Mouse (Mus musculus) ES-Bruce4 (cell line): ENCODE measurements around the gene Runx2. TPM values are rescaled to one million over a fixed set of nuclear protein-coding genes. Genes with fewer than 3 reads are reported as not detected.

Experiments
- H3K27ac ChIP-seq: 2 replicates; pipeline ENCODE4 v1.5.1; 2012; ENCODE audit warnings: low read length, inconsistent platforms; ENCODE audit not compliant: insufficient read depth
- H3K27me3 ChIP-seq: 2 replicates; pipeline ENCODE4 v1.6.1; 2012; ENCODE audit warnings: mild to moderate bottlenecking, low read length, inconsistent platforms; ENCODE audit not compliant: control insufficient read depth, poor library complexity, insufficient read depth, severe bottlenecking
- H3K36me3 ChIP-seq: 2 replicates; pipeline ENCODE4 v1.6.1; 2012; ENCODE audit warnings: inconsistent platforms, mild to moderate bottlenecking, low read length, moderate library complexity; ENCODE audit not compliant: control insufficient read depth, poor library complexity, insufficient read depth, severe bottlenecking
- H3K4me1 ChIP-seq: one replicate; pipeline ENCODE4 v1.8.1; 2011; ENCODE audit warnings: low read length; ENCODE audit not compliant: control insufficient read depth, insufficient read depth
- H3K4me3 ChIP-seq: 2 replicates; pipeline ENCODE4 v1.5.1; 2011; ENCODE audit warnings: low read depth, mild to moderate bottlenecking, low read length
- H3K9ac ChIP-seq: 2 replicates; pipeline ENCODE4 v1.6.1; 2012; ENCODE audit warnings: low read depth, mild to moderate bottlenecking, inconsistent platforms; ENCODE audit not compliant: poor library complexity, severe bottlenecking
- H3K9me3 ChIP-seq: replicated peaks from 2 replicates; pipeline ENCODE4 v1.6.1; 2012; ENCODE audit warnings: mild to moderate bottlenecking, low read length, inconsistent platforms; ENCODE audit not compliant: control insufficient read depth, poor library complexity, insufficient read depth, severe bottlenecking
- CTCF ChIP-seq: IDR thresholded peaks from one replicate; pipeline ENCODE4 v1.8.1; 2011; ENCODE audit warnings: low read depth, low read length
- EP300 ChIP-seq: IDR thresholded peaks from 2 replicates; pipeline ENCODE4 v1.6.1; 2011; ENCODE audit warnings: low read depth, low read length; ENCODE audit not compliant: insufficient read depth
- POLR2A ChIP-seq: IDR thresholded peaks from one replicate; pipeline ENCODE4 v1.8.1; 2011; ENCODE audit warnings: low read length; ENCODE audit not compliant: insufficient read depth
- polyA plus RNA-seq: library from polyadenylated mRNA; stranded (reverse); fragments of >200 nt; gene quantifications from 2 replicates; pipeline ENCODE4 v1.2.4, GENCODE M21; 2011; ENCODE audit warnings: low read depth; ENCODE audit not compliant: missing spikeins, insufficient read depth, insufficient read length

Runx2 gene
- polyA plus RNA-seq, 1 experiment = 0.39 TPM

DNA sequence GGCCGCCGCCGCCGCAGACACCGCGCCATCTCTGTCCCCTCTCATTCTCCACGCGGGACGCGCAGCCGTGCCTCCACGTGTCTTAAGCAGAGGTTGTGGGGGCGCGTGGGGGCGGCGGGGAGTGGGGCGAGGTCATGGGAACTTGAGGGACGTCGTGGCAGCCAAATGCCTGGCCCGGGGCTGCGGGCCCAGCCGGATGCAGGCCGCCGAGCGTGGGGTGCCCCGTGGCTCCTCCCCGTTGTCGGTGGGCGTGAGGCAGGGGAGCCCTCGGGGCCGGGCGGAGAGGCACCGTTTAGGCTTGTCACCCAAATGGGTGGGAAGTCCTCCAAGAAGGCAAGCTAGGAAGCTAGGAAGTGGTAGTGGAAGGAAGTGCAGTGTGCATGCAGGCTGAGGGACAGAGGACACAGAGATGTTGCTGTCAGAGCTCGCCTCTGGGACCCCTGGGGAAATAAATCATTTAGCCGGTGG, 37.2 kb downstream of the Runx2 start:
- H3K9me3 ChIP-seq = no peaks in the 10 kb centered on the region
- no peaks in the 10 kb centered on the region for H3K36me3 ChIP-seq
- H3K4me1 ChIP-seq = peaks cover 3% of the 10 kb centered on the region
- H3K27me3 ChIP-seq = no peaks in the 10 kb centered on the region
- TF ChIP-seq POLR2A (no peak), CTCF (no peak), EP300 (no peak)
- H3K9ac ChIP-seq = peak overlapping the region; percentile 84
- no peak overlapping the region for H3K27ac ChIP-seq
- H3K4me3 ChIP-seq = peak overlapping the region; percentile 84

DNA sequence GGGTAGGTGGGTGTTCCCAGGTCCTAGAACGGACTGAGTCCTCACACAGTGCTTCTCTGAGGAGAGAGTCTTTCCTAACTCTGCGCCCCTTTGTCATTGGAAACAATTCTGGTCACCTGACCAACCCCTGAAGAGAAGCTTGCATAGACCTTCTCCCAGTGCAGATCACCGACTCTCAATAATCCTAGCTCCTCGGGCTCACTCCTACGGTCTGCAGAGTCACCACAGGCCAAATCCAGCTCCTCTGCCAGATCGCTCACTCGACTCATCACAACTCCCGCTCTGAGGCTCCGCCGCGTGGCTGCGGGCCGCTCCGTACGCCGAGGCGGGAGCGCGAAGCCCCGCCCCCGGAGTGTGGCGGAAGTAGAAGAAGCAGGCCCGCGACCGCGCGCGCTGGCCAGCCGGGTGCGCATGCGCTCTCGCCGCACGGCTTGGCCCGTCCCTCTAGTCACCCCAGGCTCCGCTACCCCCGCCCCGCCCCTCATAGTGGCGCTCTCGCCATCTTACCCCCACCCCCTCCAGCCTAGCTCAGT, 37.8 kb downstream of the Runx2 start, which contains the start of gene Supt3:
TSS of gene Supt3 (plus strand) at position 415 of the 533 bp plus-strand sequence.
- H3K27me3 ChIP-seq = no peaks in the 10 kb centered on the region
- H3K9ac ChIP-seq = peak within 1 kb of the TSS; percentile 84
- TF ChIP-seq POLR2A = peak; percentile 62
- 0 out of 2 replicates have a peak, but pooled peaks have one; percentile 15 for TF ChIP-seq EP300
- no peak for TF ChIP-seq CTCF
- no peaks in the 10 kb centered on the region for H3K9me3 ChIP-seq
- peak within 1 kb of the TSS; percentile 98 for H3K4me3 ChIP-seq
- H3K27ac ChIP-seq = peak within 1 kb of the TSS; percentile 92
- no peaks in the 10 kb centered on the region for H3K36me3 ChIP-seq
- peaks cover 3% of the 10 kb centered on the region for H3K4me1 ChIP-seq

DNA sequence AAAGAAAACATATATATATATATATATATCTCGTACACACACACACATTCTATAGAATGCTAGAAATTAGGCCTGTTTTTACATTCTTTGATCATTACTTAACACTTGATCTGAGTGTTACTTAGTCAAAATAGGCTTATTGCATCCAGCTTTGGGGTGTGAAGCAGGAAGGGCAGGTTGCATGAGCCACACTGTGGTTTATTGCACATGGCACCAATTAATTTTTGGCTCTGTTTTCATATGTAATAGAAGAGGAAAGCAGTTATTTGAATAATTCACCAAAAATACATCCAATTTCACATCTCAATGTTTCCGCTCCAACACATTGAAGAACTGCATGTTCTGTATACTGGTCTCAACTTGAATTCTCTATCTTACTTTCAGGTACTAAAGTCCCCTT, 42.0 kb downstream of the Runx2 start:
- Histone ChIP-seq H3K9me3 (no peaks in the 10 kb centered on the region), H3K27me3 (no peaks in the 10 kb centered on the region; the same call in 1 of the 2 replicates), H3K4me1 (peaks cover 3% of the 10 kb centered on the region), H3K27ac (no peak overlapping the region), H3K9ac (no peak overlapping the region), H3K4me3 (no peak overlapping the region), H3K36me3 (no peaks in the 10 kb centered on the region)
- TF ChIP-seq CTCF = no peak
- TF ChIP-seq POLR2A = no peak
- no peak for TF ChIP-seq EP300

DNA sequence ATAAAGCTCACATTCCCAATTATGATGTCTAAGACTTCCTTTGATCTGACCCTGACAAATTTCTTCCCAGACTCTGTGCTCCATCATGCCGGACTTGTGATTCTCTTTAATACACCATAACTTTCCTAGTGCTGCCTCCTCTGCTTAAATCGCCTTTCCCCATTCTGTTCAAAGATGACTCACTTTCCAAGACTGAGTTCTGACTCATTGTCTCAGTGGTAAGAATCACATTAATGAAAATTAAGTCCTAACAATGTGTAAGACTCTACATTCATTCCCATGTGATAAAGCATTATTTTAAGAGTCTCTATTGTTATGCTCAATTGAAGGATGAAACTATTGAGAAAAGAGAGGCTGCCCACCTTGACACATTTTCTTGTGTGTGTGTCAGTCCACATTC, 43.7 kb downstream of the Runx2 start:
- Histone ChIP-seq H3K27ac (no peak overlapping the region), H3K36me3 (no peaks in the 10 kb centered on the region), H3K9ac (no peak overlapping the region), H3K27me3 (no peaks in the 10 kb centered on the region; the same call in 1 of the 2 replicates), H3K9me3 (no peaks in the 10 kb centered on the region), H3K4me3 (no peak overlapping the region), H3K4me1 (peaks cover 3% of the 10 kb centered on the region)
- TF ChIP-seq CTCF = no peak
- TF ChIP-seq POLR2A = no peak
- TF ChIP-seq EP300 = no peak

- Histone ChIP-seq H3K9ac (no peak overlapping the region), H3K27me3 (no peaks in the 10 kb centered on the region; the same call in 1 of the 2 replicates), H3K36me3 (no peaks in the 10 kb centered on the region), H3K9me3 (no peaks in the 10 kb centered on the region), H3K4me3 (no peak overlapping the region), H3K4me1 (no peaks in the 10 kb centered on the region), H3K27ac (no peak overlapping the region)
- TF ChIP-seq CTCF (no peak), EP300 (no peak), POLR2A (no peak)
These were observed 46.1 kb downstream of the Runx2 start for GRCm38 (mm10) chr17:44768522-44768921.

GRCm38 (mm10) chr17:44767375-44767774, 47.2 kb downstream of the Runx2 start:
- Histone ChIP-seq H3K27me3 (no peaks in the 10 kb centered on the region; the same call in 1 of the 2 replicates), H3K9ac (no peak overlapping the region), H3K27ac (no peak overlapping the region), H3K4me3 (no peak overlapping the region), H3K4me1 (no peaks in the 10 kb centered on the region), H3K9me3 (no peaks in the 10 kb centered on the region), H3K36me3 (no peaks in the 10 kb centered on the region)
- TF ChIP-seq POLR2A (no peak), EP300 (no peak), CTCF (no peak)
